8 mouse cellular contexts compared by ENCODE assay signal in genomic region chr16:38712581-38713403, GRCm38 (mm10). TPM values are rescaled to one million over a fixed set of nuclear protein-coding genes. Genes with fewer than 3 reads are reported as not detected.
A peak's percentile ranks its signal among the peaks of the same experiment; 100 is the strongest.
DNase-seq lines count a peak whose midpoint lies in the region; ATAC-seq and TF ChIP-seq lines count a peak whose summit lies in the region.

TSS of gene Arhgap31 (minus strand) at chr16:38713274.

- peak; percentile 90 for DNase-seq in Muller cell, postnatal 12 days (ENCODE audit: inconsistent ontology term)
- DNase-seq in cerebellum, postnatal 10 days: peak; percentile 68 to 72
- DNase-seq in frontal cortex, postnatal 10 days (ENCODE audit: low spot score in 2 of 2): peak; percentile 60 to 67
- DNase-seq in hindbrain, embryonic 10.5 days (ENCODE audit: low spot score): peak; percentile 81
- DNase-seq in layer of hippocampus, postnatal 10 days (ENCODE audit: low spot score in 2 of 2): peak; percentile 67 to 72
- peak; percentile 94 for DNase-seq in lung, postnatal 0 days (ENCODE audit: low spot score)
- peak; percentile 69 for DNase-seq in ovary, postnatal 10 days (ENCODE audit: low spot score)
- DNase-seq in thymus, adult 2 months: peak; percentile 75

- no peaks in the 10 kb centered on the region for H3K36me3 ChIP-seq in hindbrain, embryonic 10.5 days
- no peaks in the 10 kb centered on the region for H3K36me3 ChIP-seq in lung, postnatal 0 days (ENCODE audit: insufficient read depth, low read length)
- H3K36me3 ChIP-seq in thymus, adult 2 months (ENCODE audit: control insufficient read depth, insufficient read depth, low read length): no peaks in the 10 kb centered on the region

- 0 out of 2 replicates have a peak, but pooled peaks cover 4% of the 10 kb centered on the region for H3K27me3 ChIP-seq in hindbrain, embryonic 10.5 days (ENCODE audit: insufficient read depth, poor library complexity, severe bottlenecking)
- no peaks in the 10 kb centered on the region for H3K27me3 ChIP-seq in lung, postnatal 0 days (replicated peaks; ENCODE audit: insufficient read depth, low read length)
- no peaks in the 10 kb centered on the region for H3K27me3 ChIP-seq in thymus, adult 2 months (ENCODE audit: control insufficient read depth, insufficient read depth, low read length)

- TF ChIP-seq CTCF in lung, postnatal 0 days (IDR thresholded peaks at IDR 0.05): no peak; the same call in 1 of the 2 replicates
- TF ChIP-seq CTCF in thymus, adult 2 months (IDR thresholded peaks at IDR 0.05; ENCODE audit: borderline replicate concordance, control insufficient read depth, extremely low read depth, insufficient read depth, low read length, poor library complexity): 0 out of 2 replicates have a peak, but pooled peaks have one; percentile 53

- peak; percentile 40 for TF ChIP-seq POLR2A in thymus, adult 2 months (IDR thresholded peaks at IDR 0.05; ENCODE audit: control insufficient read depth, extremely low read depth, insufficient read depth, low read length, poor library complexity)

- no peaks in the 10 kb centered on the region for H3K9me3 ChIP-seq in hindbrain, embryonic 10.5 days
- H3K9me3 ChIP-seq in lung, postnatal 0 days (ENCODE audit: low read length): no peaks in the 10 kb centered on the region

- peak within 1 kb of the TSS; percentile 90 for H3K27ac ChIP-seq in hindbrain, embryonic 10.5 days
- H3K27ac ChIP-seq in lung, postnatal 0 days (ENCODE audit: low read length): peak within 1 kb of the TSS; percentile 97
- peak within 1 kb of the TSS; percentile 99 for H3K27ac ChIP-seq in thymus, adult 2 months (ENCODE audit: control insufficient read depth, insufficient read depth, low read length)

- ATAC-seq in lung, postnatal 0 days: peak; percentile 95

- H3K4me2 ChIP-seq in lung, postnatal 0 days (replicated peaks; ENCODE audit: low read depth, low read length): peak within 1 kb of the TSS; percentile 69

- under 1% methylated on average over 74 of the region's 74 CpGs for WGBS in hindbrain, embryonic 10.5 days
- under 1% methylated on average over 64 of the region's 74 CpGs for whole genome bisulfite sequencing in lung, postnatal 0 days
- WGBS in thymus, adult 2 months: under 1% methylated on average over 74 of the region's 74 CpGs

- peak within 1 kb of the TSS; percentile 62 for H3K4me3 ChIP-seq in hindbrain, embryonic 10.5 days
- H3K4me3 ChIP-seq in lung, postnatal 0 days (ENCODE audit: low read depth, low read length): peak within 1 kb of the TSS; percentile 67
- peak within 1 kb of the TSS; percentile 93 for H3K4me3 ChIP-seq in thymus, adult 2 months (ENCODE audit: control insufficient read depth, insufficient read depth, low read length)

- H3K9ac ChIP-seq in lung, postnatal 0 days (replicated peaks; ENCODE audit: low read depth): peak within 1 kb of the TSS; percentile 76

- peak; percentile 92 for TF ChIP-seq EP300 in lung, postnatal 0 days (IDR thresholded peaks at IDR 0.05)

- H3K4me1 ChIP-seq in hindbrain, embryonic 10.5 days (replicated peaks): peaks cover 25% of the 10 kb centered on the region
- peaks cover 20% of the 10 kb centered on the region; the same call in 1 of the 2 replicates for H3K4me1 ChIP-seq in lung, postnatal 0 days (ENCODE audit: insufficient read depth, low read depth, low read length)
- H3K4me1 ChIP-seq in thymus, adult 2 months (replicated peaks; ENCODE audit: control insufficient read depth, insufficient read depth, low read length): peaks cover 3% of the 10 kb centered on the region

RNA-seq across cellular contexts. Expression of gene Arhgap31, which starts in this region (rescaled TPM):
- polyA plus RNA-seq in hindbrain, embryonic 10.5 days (2016; fragmentation: Nextera tagmentation; extraction: Ambion mirVana): 8.8 and 9.0 TPM in 2 replicates
- total RNA-seq in layer of hippocampus, postnatal 10 days (2021): 10 to 100 TPM; 21.1 to 24.2 TPM
- 19.2 and 23.6 TPM in 2 replicates for polyA plus RNA-seq in lung, postnatal 0 days (2015; fragmentation: Nextera tagmentation; extraction: Ambion mirVana)
- 10.2 and 11.4 TPM in 2 replicates for polyA plus RNA-seq in thymus, adult 2 months (2012; rRNA removed)

Comparison
In these comparisons a context has a peak if more than half of its experiments do, and no peak if none do; other contexts are left out.
1. Peak in every context shown above with its lines: DNase-seq, ATAC-seq, H3K4me3 ChIP-seq and H3K27ac ChIP-seq.